Comparison of ENCODE assay signal across 15 mouse cellular contexts in genomic region chr11:82453230-82453629, GRCm38 (mm10).
A peak's percentile ranks its signal among the peaks of the same experiment; 100 is the strongest.
DNase-seq lines count a peak whose midpoint lies in the region; ATAC-seq and TF ChIP-seq lines count a peak whose summit lies in the region.
"Had no signal": no experiment of that assay in that cellular context is flagged by ENCODE, and none has a peak within 500 bp of the region (broad histone marks: within the 10 kb centered on the region; RNA-seq: fewer than 3 reads in every experiment).

No protein-coding gene starts in this region.

- H3K9me3 ChIP-seq in forebrain, postnatal 0 days (ENCODE audit: low read length), result no peaks in the 10 kb centered on the region
- H3K9me3 ChIP-seq in forebrain, embryonic 11.5 days (ENCODE audit: control insufficient read depth, low read length), result no peaks in the 10 kb centered on the region
- no peaks in the 10 kb centered on the region for H3K9me3 ChIP-seq in neural tube, embryonic 13.5 days
- no peaks in the 10 kb centered on the region for H3K9me3 ChIP-seq in hindbrain, embryonic 16.5 days (ENCODE audit: control insufficient read depth, low read length)
- no peaks in the 10 kb centered on the region for H3K9me3 ChIP-seq in midbrain, embryonic 16.5 days (replicated peaks; ENCODE audit: control insufficient read depth, low read length, poor library complexity, severe bottlenecking)
- H3K9me3 ChIP-seq: embryonic facial prominence, embryonic 15.5 days; limb, embryonic 15.5 days had no signal

- 29% methylated on average over 7 of the region's 7 CpGs for WGBS in forebrain, postnatal 0 days
- 79% methylated on average over 7 of the region's 7 CpGs for WGBS in forebrain, embryonic 11.5 days
- 56% methylated on average over 7 of the region's 7 CpGs for WGBS in neural tube, embryonic 13.5 days
- WGBS in hindbrain, embryonic 16.5 days, result 47% methylated on average over 7 of the region's 7 CpGs
- WGBS in midbrain, embryonic 16.5 days, result 51% methylated on average over 7 of the region's 7 CpGs

- no peaks in the 10 kb centered on the region for H3K27me3 ChIP-seq in forebrain, postnatal 0 days (ENCODE audit: insufficient read depth, low read length)
- H3K27me3 ChIP-seq in forebrain, embryonic 11.5 days (ENCODE audit: control insufficient read depth, insufficient read depth, low read length), result no peaks in the 10 kb centered on the region
- H3K27me3 ChIP-seq in neural tube, embryonic 13.5 days, result no peaks in the 10 kb centered on the region
- H3K27me3 ChIP-seq in hindbrain, embryonic 16.5 days (replicated peaks; ENCODE audit: control insufficient read depth, insufficient read depth, low read length), result no peaks in the 10 kb centered on the region
- H3K27me3 ChIP-seq in midbrain, embryonic 16.5 days (ENCODE audit: control insufficient read depth, insufficient read depth, low read depth, low read length), result no peaks in the 10 kb centered on the region
- H3K27me3 ChIP-seq: embryonic facial prominence, embryonic 15.5 days; limb, embryonic 15.5 days had no signal

- TF ChIP-seq CTCF in forebrain, postnatal 0 days (IDR thresholded peaks at IDR 0.05; ENCODE audit: low read depth), result no peak

- DNase-seq in forebrain, postnatal 0 days, result peak; percentile 39
- DNase-seq in forebrain, embryonic 11.5 days (ENCODE audit: low spot score), result no peak
- no peak for DNase-seq in neural tube, embryonic 10.5 days (ENCODE audit: extremely low spot score, low spot score)
- DNase-seq in heart, postnatal 14 days, result no peak
- DNase-seq: adrenal gland, postnatal 36 days; kidney, adult 2 months; kidney, postnatal 14 days; layer of hippocampus, adult 9-11 months; right cerebral cortex, adult 18-20 months; thymus, postnatal 25 days had no signal

- no peaks in the 10 kb centered on the region for H3K36me3 ChIP-seq in forebrain, postnatal 0 days (ENCODE audit: insufficient read depth)
- no peaks in the 10 kb centered on the region for H3K36me3 ChIP-seq in forebrain, embryonic 11.5 days (ENCODE audit: control insufficient read depth, insufficient read depth, low read length)
- H3K36me3 ChIP-seq in neural tube, embryonic 13.5 days, result no peaks in the 10 kb centered on the region
- no peaks in the 10 kb centered on the region for H3K36me3 ChIP-seq in hindbrain, embryonic 16.5 days (ENCODE audit: control insufficient read depth, insufficient read depth, low read length)
- H3K36me3 ChIP-seq in midbrain, embryonic 16.5 days (ENCODE audit: control insufficient read depth, insufficient read depth, low read length), result no peaks in the 10 kb centered on the region
- H3K36me3 ChIP-seq: embryonic facial prominence, embryonic 15.5 days; limb, embryonic 15.5 days had no signal

- no peak overlapping the region for H3K4me3 ChIP-seq in forebrain, postnatal 0 days (ENCODE audit: low read depth, low read length)
- H3K4me3 ChIP-seq in forebrain, embryonic 11.5 days (ENCODE audit: low read depth, low read length), result no peak overlapping the region
- H3K4me3 ChIP-seq in neural tube, embryonic 13.5 days, result no peak overlapping the region
- no peak overlapping the region for H3K4me3 ChIP-seq in hindbrain, embryonic 16.5 days (ENCODE audit: low read length)
- no peak overlapping the region for H3K4me3 ChIP-seq in midbrain, embryonic 16.5 days (ENCODE audit: low read depth, low read length)
- H3K4me3 ChIP-seq: embryonic facial prominence, embryonic 15.5 days; limb, embryonic 15.5 days had no signal

- no peak overlapping the region for H3K9ac ChIP-seq in forebrain, postnatal 0 days
- H3K9ac ChIP-seq in forebrain, embryonic 11.5 days (ENCODE audit: low read length), result no peak overlapping the region
- no peak overlapping the region for H3K9ac ChIP-seq in neural tube, embryonic 13.5 days
- 0 out of 2 replicates have a peak overlapping the region, but pooled peaks have one; percentile 28 for H3K9ac ChIP-seq in hindbrain, embryonic 16.5 days (ENCODE audit: low read depth, low read length)
- H3K9ac ChIP-seq in midbrain, embryonic 16.5 days (ENCODE audit: low read depth, low read length), result no peak overlapping the region
- H3K9ac ChIP-seq: embryonic facial prominence, embryonic 15.5 days; limb, embryonic 15.5 days had no signal

- H3K27ac ChIP-seq in forebrain, postnatal 0 days (ENCODE audit: low read depth, low read length), result 0 out of 2 replicates have a peak overlapping the region, but pooled peaks have one; percentile 29
- H3K27ac ChIP-seq in forebrain, embryonic 11.5 days (ENCODE audit: low read depth, low read length), result no peak overlapping the region
- peak overlapping the region; percentile 71 for H3K27ac ChIP-seq in neural tube, embryonic 13.5 days (replicated peaks)
- H3K27ac ChIP-seq in hindbrain, embryonic 16.5 days (ENCODE audit: low read depth, low read length), result peak overlapping the region; percentile 32; the same call in 1 of the 2 replicates
- no peak overlapping the region for H3K27ac ChIP-seq in midbrain, embryonic 16.5 days (ENCODE audit: low read length)
- H3K27ac ChIP-seq: embryonic facial prominence, embryonic 15.5 days; limb, embryonic 15.5 days had no signal

- 0 out of 2 replicates have a peak, but pooled peaks cover 2% of the 10 kb centered on the region for H3K4me1 ChIP-seq in forebrain, postnatal 0 days (ENCODE audit: insufficient read depth)
- no peaks in the 10 kb centered on the region for H3K4me1 ChIP-seq in forebrain, embryonic 11.5 days (replicated peaks; ENCODE audit: control insufficient read depth, insufficient read depth, low read length)
- H3K4me1 ChIP-seq in neural tube, embryonic 13.5 days (replicated peaks), result peaks cover 28% of the 10 kb centered on the region
- H3K4me1 ChIP-seq in hindbrain, embryonic 16.5 days (ENCODE audit: control insufficient read depth, insufficient read depth, low read depth, low read length), result peaks cover 19% of the 10 kb centered on the region
- peaks cover 8% of the 10 kb centered on the region for H3K4me1 ChIP-seq in midbrain, embryonic 16.5 days (ENCODE audit: control insufficient read depth, insufficient read depth, low read length)
- H3K4me1 ChIP-seq: embryonic facial prominence, embryonic 15.5 days; limb, embryonic 15.5 days had no signal

- no peak overlapping the region for H3K4me2 ChIP-seq in forebrain, postnatal 0 days (ENCODE audit: low read depth)
- no peak overlapping the region for H3K4me2 ChIP-seq in forebrain, embryonic 11.5 days (ENCODE audit: low read depth, low read length, severe bottlenecking)
- H3K4me2 ChIP-seq in neural tube, embryonic 13.5 days, result no peak overlapping the region
- H3K4me2 ChIP-seq in hindbrain, embryonic 16.5 days (ENCODE audit: low read length), result no peak overlapping the region
- H3K4me2 ChIP-seq in midbrain, embryonic 16.5 days (ENCODE audit: low read length), result no peak overlapping the region
- H3K4me2 ChIP-seq: embryonic facial prominence, embryonic 15.5 days; limb, embryonic 15.5 days had no signal

- intact Hi-C loops in heart, postnatal 14 days (cut with DNase I), result no loop called here

- peak; percentile 47 for ATAC-seq in forebrain, postnatal 0 days
- ATAC-seq in forebrain, embryonic 11.5 days (replicated peaks; ENCODE audit: low FRiP score), result no peak
- ATAC-seq in neural tube, embryonic 13.5 days (ENCODE audit: low read depth), result 0 out of 2 replicates have a peak, but pooled peaks have one; percentile 52
- ATAC-seq in hindbrain, embryonic 16.5 days, result peak; percentile 41; the same call in 1 of the 2 replicates
- ATAC-seq in midbrain, embryonic 16.5 days, result 0 out of 2 replicates have a peak, but pooled peaks have one; percentile 51

Comparison
In these comparisons a context has a peak if more than half of its experiments do, and no peak if none do; other contexts are left out.
1. H3K27ac ChIP-seq: peak in forebrain, postnatal 0 days (single experiment), neural tube, embryonic 13.5 days (single experiment) and hindbrain, embryonic 16.5 days (single experiment); none in forebrain, embryonic 11.5 days (single experiment) and midbrain, embryonic 16.5 days (single experiment).